Mouse (Mus musculus): ENCODE results near the gene Unc5c. TPM values are rescaled to one million over a fixed set of nuclear protein-coding genes. Genes with fewer than 3 reads are reported as not detected.

Gene Unc5c
- polyA plus RNA-seq, 2 experiments: 0.18 to 0.25 TPM

- H3K9me3 ChIP-seq (ENCODE audit: control insufficient read depth, low read length): no peaks in the 10 kb centered on the region
- no peak for DNase-seq (ENCODE audit: low read depth in 3 of 3, low spot score in 3 of 3)
- H3K4me1 ChIP-seq (replicated peaks; ENCODE audit: control insufficient read depth in 2 of 2, insufficient read depth in 2 of 2, low read length in 1 of 2): no peaks in the 10 kb centered on the region
- no peaks in the 10 kb centered on the region for H3K36me3 ChIP-seq (replicated peaks; ENCODE audit: control insufficient read depth, insufficient read depth, low read depth)
- no peak overlapping the region for H3K4me3 ChIP-seq (ENCODE audit: insufficient read depth in 1 of 2, low read depth in 2 of 2, low read length in 2 of 2)
- no peak overlapping the region for H3K9ac ChIP-seq (replicated peaks)
- no peak for ATAC-seq (ENCODE audit: insufficient read depth)
- no peak overlapping the region for H3K27ac ChIP-seq
- H3K27me3 ChIP-seq (ENCODE audit: control insufficient read depth, insufficient read depth, low read length): peaks cover 25% of the 10 kb centered on the region
- H3K4me2 ChIP-seq (ENCODE audit: low read depth): no peak overlapping the region
- WGBS (ENCODE audit: insufficient replicate concordance): 18% methylated on average over 3 of the region's 3 CpGs
- TF ChIP-seq EP300 (IDR thresholded peaks at IDR 0.05; ENCODE audit: low read depth): no peak
- TF ChIP-seq CTCF (IDR thresholded peaks at IDR 0.05; ENCODE audit: low read depth): no peak
Observed at GRCm38 (mm10) chr3:141466727-141467335, 1.8 kb downstream of the Unc5c start.

- H3K36me3 ChIP-seq (replicated peaks; ENCODE audit: control insufficient read depth, insufficient read depth, low read depth): no peaks in the 10 kb centered on the region
- TF ChIP-seq CTCF (IDR thresholded peaks at IDR 0.05; ENCODE audit: low read depth) (no peak), EP300 (IDR thresholded peaks at IDR 0.05; ENCODE audit: low read depth) (no peak)
- H3K27me3 ChIP-seq (ENCODE audit: control insufficient read depth, insufficient read depth, low read length): peaks cover 25% of the 10 kb centered on the region
- H3K9ac ChIP-seq (replicated peaks): no peak overlapping the region
- DNase-seq (ENCODE audit: low read depth in 3 of 3, low spot score in 3 of 3) (no peak), ATAC-seq (ENCODE audit: insufficient read depth) (no peak)
- no peak overlapping the region for H3K4me2 ChIP-seq (ENCODE audit: low read depth)
- no peaks in the 10 kb centered on the region for H3K9me3 ChIP-seq (ENCODE audit: control insufficient read depth, low read length)
- WGBS (ENCODE audit: insufficient replicate concordance): 56% methylated on average over 2 of the region's 2 CpGs
- no peaks in the 10 kb centered on the region for H3K4me1 ChIP-seq (replicated peaks; ENCODE audit: control insufficient read depth in 2 of 2, insufficient read depth in 2 of 2, low read length in 1 of 2)
- no peak overlapping the region for H3K27ac ChIP-seq
- H3K4me3 ChIP-seq (ENCODE audit: insufficient read depth in 1 of 2, low read depth in 2 of 2, low read length in 2 of 2): no peak overlapping the region
Observed at GRCm38 (mm10) chr3:141469338-141469737, 4.3 kb downstream of the Unc5c start.

GRCm38 (mm10) chr3:141473205-141473604, 8.2 kb downstream of the Unc5c start:
- no peaks in the 10 kb centered on the region for H3K4me1 ChIP-seq (replicated peaks; ENCODE audit: control insufficient read depth in 2 of 2, insufficient read depth in 2 of 2, low read length in 1 of 2)
- DNase-seq (ENCODE audit: low read depth in 3 of 3, low spot score in 3 of 3): no peak
- H3K27me3 ChIP-seq (ENCODE audit: control insufficient read depth, insufficient read depth, low read length): no peaks in the 10 kb centered on the region
- H3K4me2 ChIP-seq (ENCODE audit: low read depth): no peak overlapping the region
- H3K27ac ChIP-seq: no peak overlapping the region
- no peak overlapping the region for H3K4me3 ChIP-seq (ENCODE audit: insufficient read depth in 1 of 2, low read depth in 2 of 2, low read length in 2 of 2)
- WGBS (ENCODE audit: insufficient replicate concordance): 48% methylated on average over 5 of the region's 5 CpGs
- no peak overlapping the region for H3K9ac ChIP-seq (replicated peaks)
- TF ChIP-seq EP300 (IDR thresholded peaks at IDR 0.05; ENCODE audit: low read depth): no peak
- TF ChIP-seq CTCF (IDR thresholded peaks at IDR 0.05; ENCODE audit: low read depth): no peak
- no peak for ATAC-seq (ENCODE audit: insufficient read depth)
- no peaks in the 10 kb centered on the region for H3K9me3 ChIP-seq (ENCODE audit: control insufficient read depth, low read length)
- no peaks in the 10 kb centered on the region for H3K36me3 ChIP-seq (replicated peaks; ENCODE audit: control insufficient read depth, insufficient read depth, low read depth)

GRCm38 (mm10) chr3:141475389-141475788, 10.4 kb downstream of the Unc5c start:
- Histone ChIP-seq H3K4me1 (replicated peaks; ENCODE audit: control insufficient read depth in 2 of 2, insufficient read depth in 2 of 2, low read length in 1 of 2) (no peaks in the 10 kb centered on the region), H3K9me3 (ENCODE audit: control insufficient read depth, low read length) (no peaks in the 10 kb centered on the region), H3K27ac (no peak overlapping the region), H3K4me3 (ENCODE audit: insufficient read depth in 1 of 2, low read depth in 2 of 2, low read length in 2 of 2) (no peak overlapping the region), H3K27me3 (ENCODE audit: control insufficient read depth, insufficient read depth, low read length) (no peaks in the 10 kb centered on the region), H3K9ac (replicated peaks) (no peak overlapping the region), H3K4me2 (ENCODE audit: low read depth) (no peak overlapping the region), H3K36me3 (replicated peaks; ENCODE audit: control insufficient read depth, insufficient read depth, low read depth) (no peaks in the 10 kb centered on the region)
- DNase-seq (ENCODE audit: low read depth in 3 of 3, low spot score in 3 of 3) (no peak), ATAC-seq (ENCODE audit: insufficient read depth) (no peak)
- TF ChIP-seq CTCF (IDR thresholded peaks at IDR 0.05; ENCODE audit: low read depth) (no peak), EP300 (IDR thresholded peaks at IDR 0.05; ENCODE audit: low read depth) (no peak)
- 70% methylated on average over 5 of the region's 5 CpGs for WGBS (ENCODE audit: insufficient replicate concordance)

- H3K9me3 ChIP-seq (ENCODE audit: control insufficient read depth, low read length): no peaks in the 10 kb centered on the region
- no peaks in the 10 kb centered on the region for H3K36me3 ChIP-seq (replicated peaks; ENCODE audit: control insufficient read depth, insufficient read depth, low read depth)
- no peak overlapping the region for H3K27ac ChIP-seq
- H3K9ac ChIP-seq (replicated peaks): no peak overlapping the region
- no peak overlapping the region for H3K4me3 ChIP-seq (ENCODE audit: insufficient read depth in 1 of 2, low read depth in 2 of 2, low read length in 2 of 2)
- ATAC-seq (ENCODE audit: insufficient read depth) (no peak), DNase-seq (ENCODE audit: low read depth in 3 of 3, low spot score in 3 of 3) (no peak)
- WGBS (ENCODE audit: insufficient replicate concordance): 62% methylated on average over 6 of the region's 6 CpGs
- TF ChIP-seq CTCF (IDR thresholded peaks at IDR 0.05; ENCODE audit: low read depth) (no peak), EP300 (IDR thresholded peaks at IDR 0.05; ENCODE audit: low read depth) (no peak)
- no peak overlapping the region for H3K4me2 ChIP-seq (ENCODE audit: low read depth)
- no peaks in the 10 kb centered on the region for H3K4me1 ChIP-seq (replicated peaks; ENCODE audit: control insufficient read depth in 2 of 2, insufficient read depth in 2 of 2, low read length in 1 of 2)
- no peaks in the 10 kb centered on the region for H3K27me3 ChIP-seq (ENCODE audit: control insufficient read depth, insufficient read depth, low read length)
Observed at GRCm38 (mm10) chr3:141475919-141476318, 10.9 kb downstream of the Unc5c start.
